Mouse (Mus musculus): ENCODE measurements at regions not wholly inside any gene's neighbourhood (a gene's known extent, or its start where the extent isn't known, plus 50 kb on each side); places are given as distances from the start of the nearest gene placed in this dataset.

- no peak for DNase-seq
Measured at GRCm38 (mm10) chr19:14191820-14192219, 278.5 kb downstream of the Olfr1505 start.

GRCm38 (mm10) chr19:14197864-14198263, 284.5 kb downstream of the Olfr1505 start:
- no peak for DNase-seq

- DNase-seq: no peak
Measured at GRCm38 (mm10) chr19:14220507-14220909, 307.2 kb downstream of the Olfr1505 start.

GRCm38 (mm10) chr19:14225061-14225696, 311.8 kb downstream of the Olfr1505 start:
- no peak for DNase-seq

- DNase-seq: no peak
Measured at GRCm38 (mm10) chr19:14225787-14226186, 312.5 kb downstream of the Olfr1505 start.

- DNase-seq: peak; percentile 56 to 75
Measured at GRCm38 (mm10) chr19:14226521-14226920, 313.2 kb downstream of the Olfr1505 start.

GRCm38 (mm10) chr19:14243565-14243964, 330.2 kb downstream of the Olfr1505 start:
- no peak for DNase-seq

- no peak for DNase-seq
Measured at GRCm38 (mm10) chr19:14246973-14247614, 333.8 kb downstream of the Olfr1505 start.

GRCm38 (mm10) chr19:14247979-14248378, 334.6 kb downstream of the Olfr1505 start:
- DNase-seq: no peak

GRCm38 (mm10) chr19:14258621-14259051, 339.2 kb downstream of the Tle4 start:
- DNase-seq: no peak

- no peak for DNase-seq
Measured at GRCm38 (mm10) chr19:14259223-14259622, 338.6 kb downstream of the Tle4 start.

GRCm38 (mm10) chr19:14289331-14289737, 308.5 kb downstream of the Tle4 start:
- DNase-seq: no peak

GRCm38 (mm10) chr19:14290911-14291310, 306.9 kb downstream of the Tle4 start:
- DNase-seq: no peak

- DNase-seq: no peak
Measured at GRCm38 (mm10) chr19:14293172-14293571, 304.7 kb downstream of the Tle4 start.

GRCm38 (mm10) chr19:14301176-14301943, 296.5 kb downstream of the Tle4 start:
- DNase-seq: no peak

GRCm38 (mm10) chr19:14314301-14314700, 283.6 kb downstream of the Tle4 start:
- DNase-seq: no peak

GRCm38 (mm10) chr19:14319677-14320191, 278.1 kb downstream of the Tle4 start:
- no peak for DNase-seq

GRCm38 (mm10) chr19:14325353-14326052, 272.3 kb downstream of the Tle4 start:
- DNase-seq: no peak

- DNase-seq: no peak
Measured at GRCm38 (mm10) chr19:14333041-14334012, 264.5 kb downstream of the Tle4 start.

GRCm38 (mm10) chr19:14337025-14337424, 260.8 kb downstream of the Tle4 start:
- no peak for DNase-seq

- DNase-seq: no peak
Measured at GRCm38 (mm10) chr19:14340759-14341158, 257.1 kb downstream of the Tle4 start.
